Mouse (Mus musculus) myocyte (in vitro differentiated cells): ENCODE results near the gene Baiap2. TPM values are rescaled to one million over a fixed set of nuclear protein-coding genes. Genes with fewer than 3 reads are reported as not detected.

Source experiments
- H3K27me3 ChIP-seq: one replicate; pipeline ENCODE4 v1.6.1; 2011; ENCODE audit not compliant: control insufficient read depth, insufficient read depth, insufficient read length
- H3K36me3 ChIP-seq: one replicate; pipeline ENCODE4 v1.6.1; 2011; ENCODE audit not compliant: control insufficient read depth, insufficient read depth
- H3K4me2 ChIP-seq: one replicate; pipeline ENCODE4 v1.6.1; 2011; ENCODE audit warnings: low read depth, control low read depth
- H3K4me3 ChIP-seq: one replicate; pipeline ENCODE4 v1.5.1; 2011; ENCODE audit warnings: mild to moderate bottlenecking, control low read depth, moderate library complexity
- H3K79me2 ChIP-seq: one replicate; pipeline ENCODE4 v1.6.1; 2011; ENCODE audit not compliant: control insufficient read depth, insufficient read depth
- H3ac ChIP-seq: one replicate; pipeline ENCODE4 v1.6.1; 2011; ENCODE audit not compliant: control insufficient read depth, insufficient read length
- CEBPB ChIP-seq: IDR thresholded peaks from 2 replicates; pipeline ENCODE4 v1.6.1; 2011; ENCODE audit warnings: mild to moderate bottlenecking, moderate library complexity; ENCODE audit not compliant: poor library complexity, insufficient read depth, severe bottlenecking
- E2F4 ChIP-seq: IDR thresholded peaks from one replicate; pipeline ENCODE4 v1.6.1; 2011; ENCODE audit warnings: mild to moderate bottlenecking, control low read depth, moderate library complexity; ENCODE audit not compliant: insufficient read depth
- MAX ChIP-seq: IDR thresholded peaks from one replicate; pipeline ENCODE4 v1.6.1; 2011; ENCODE audit warnings: low read depth, mild to moderate bottlenecking, control low read depth
- MYOD1 ChIP-seq, 3 experiments: IDR thresholded peaks; one replicate each; pipeline ENCODE4 v1.6.1; 2011; ENCODE audit warnings: control low read depth in 2 of 3, low read depth in 2 of 3, mild to moderate bottlenecking in 2 of 3, moderate library complexity in 1 of 3; ENCODE audit not compliant: insufficient read length in 2 of 3, control insufficient read depth in 1 of 3
- MYOG ChIP-seq, 3 experiments: IDR thresholded peaks; one replicate each; pipeline ENCODE4 v1.6.1; 2011; ENCODE audit warnings: control low read depth in 2 of 3, low read depth in 2 of 3, mild to moderate bottlenecking in 2 of 3; ENCODE audit not compliant: insufficient read length in 2 of 3, control insufficient read depth in 1 of 3, insufficient read depth in 1 of 3
- POLR2A ChIP-seq: IDR thresholded peaks from one replicate; pipeline ENCODE4 v1.6.1; 2011; ENCODE audit warnings: low read depth, mild to moderate bottlenecking, control low read depth, moderate library complexity; ENCODE audit not compliant: insufficient read length
- POLR2AphosphoS2 ChIP-seq: IDR thresholded peaks from one replicate; pipeline ENCODE4 v1.6.1; 2011; ENCODE audit warnings: low read depth, control low read depth; ENCODE audit not compliant: insufficient read length
- REST ChIP-seq: IDR thresholded peaks from one replicate; pipeline ENCODE4 v1.6.1; 2011; ENCODE audit warnings: mild to moderate bottlenecking, control low read depth, moderate library complexity; ENCODE audit not compliant: insufficient read depth, insufficient read length
- SRF ChIP-seq: IDR thresholded peaks from one replicate; pipeline ENCODE4 v1.6.1; 2011; ENCODE audit warnings: low read depth; ENCODE audit not compliant: control insufficient read depth, insufficient read length
- TCF12 ChIP-seq: IDR thresholded peaks from one replicate; pipeline ENCODE4 v1.6.1; 2011; ENCODE audit warnings: mild to moderate bottlenecking, control low read depth; ENCODE audit not compliant: poor library complexity, insufficient read depth, severe bottlenecking
- TCF3 ChIP-seq: IDR thresholded peaks from one replicate; pipeline ENCODE4 v1.6.1; 2011; ENCODE audit warnings: low read depth, control low read depth; ENCODE audit not compliant: insufficient read length
- USF1 ChIP-seq: IDR thresholded peaks from one replicate; pipeline ENCODE4 v1.6.1; 2011; ENCODE audit warnings: low read depth, mild to moderate bottlenecking, control low read depth, moderate library complexity
- polyA plus RNA-seq: library from polyadenylated mRNA; unstranded; fragments of >200 nt; fragmentation: generic; extraction: Trizol; gene quantifications from one replicate; pipeline ENCODE4 v1.2.1, GENCODE M21; 2012; ENCODE audit warnings: missing spikeins

The Baiap2 gene
- polyA plus RNA-seq, 1 experiment = 23.0 TPM

GRCm38 (mm10) chr11:120021367-120021766 lies 78.8 kb downstream of the Baiap2 start:
- TF ChIP-seq MAX (no peak), POLR2A (no peak), TCF3 (no peak), USF1 (no peak), E2F4 (no peak)
- Histone ChIP-seq H3K36me3 (no peaks in the 10 kb centered on the region), H3K4me2 (no peak overlapping the region), H3K27me3 (peaks cover 73% of the 10 kb centered on the region), H3ac (no peak overlapping the region), H3K79me2 (no peaks in the 10 kb centered on the region), H3K4me3 (no peak overlapping the region)

- no peak overlapping the region for H3ac ChIP-seq
- no peak overlapping the region for H3K4me3 ChIP-seq
- H3K27me3 ChIP-seq = peaks cover 67% of the 10 kb centered on the region
- no peaks in the 10 kb centered on the region for H3K36me3 ChIP-seq
- no peak overlapping the region for H3K4me2 ChIP-seq
- TF ChIP-seq SRF (no peak), REST (no peak), TCF3 (no peak)
- no peaks in the 10 kb centered on the region for H3K79me2 ChIP-seq
Measured at GRCm38 (mm10) chr11:120022216-120022615, 79.7 kb downstream of the Baiap2 start.

GRCm38 (mm10) chr11:120022841-120023240 lies 80.3 kb downstream of the Baiap2 start:
- H3K36me3 ChIP-seq = no peaks in the 10 kb centered on the region
- peaks cover 60% of the 10 kb centered on the region for H3K27me3 ChIP-seq
- no peak overlapping the region for H3K4me2 ChIP-seq
- no peak overlapping the region for H3K4me3 ChIP-seq
- H3K79me2 ChIP-seq = no peaks in the 10 kb centered on the region
- no peak for TF ChIP-seq REST
- no peak for TF ChIP-seq POLR2AphosphoS2
- TF ChIP-seq SRF = no peak
- TF ChIP-seq MAX = no peak
- no peak for TF ChIP-seq USF1
- TF ChIP-seq POLR2A = no peak
- TF ChIP-seq TCF3 = no peak
- no peak for TF ChIP-seq E2F4
- TF ChIP-seq TCF12 = no peak
- TF ChIP-seq MYOG (IDR thresholded peaks at IDR 0.05; ENCODE audit: control insufficient read depth in 1 of 3, insufficient read depth in 1 of 3, insufficient read length in 2 of 3, low read depth in 2 of 3) = no peak
- TF ChIP-seq MYOD1 (IDR thresholded peaks at IDR 0.05; ENCODE audit: control insufficient read depth in 1 of 3, insufficient read length in 2 of 3, low read depth in 2 of 3) = no peak
- TF ChIP-seq CEBPB = no peak
- no peak overlapping the region for H3ac ChIP-seq

GRCm38 (mm10) chr11:120026941-120027340 lies 84.4 kb downstream of the Baiap2 start:
- no peak overlapping the region for H3K4me3 ChIP-seq
- no peak overlapping the region for H3K4me2 ChIP-seq
- H3ac ChIP-seq = no peak overlapping the region
- peaks cover 38% of the 10 kb centered on the region for H3K27me3 ChIP-seq
- H3K36me3 ChIP-seq = no peaks in the 10 kb centered on the region
- H3K79me2 ChIP-seq = no peaks in the 10 kb centered on the region
- TF ChIP-seq REST (no peak), MYOG (IDR thresholded peaks at IDR 0.05; ENCODE audit: control insufficient read depth in 1 of 3, insufficient read depth in 1 of 3, insufficient read length in 2 of 3, low read depth in 2 of 3) (no peak), CEBPB (no peak), USF1 (no peak), POLR2A (no peak), E2F4 (no peak), MYOD1 (IDR thresholded peaks at IDR 0.05; ENCODE audit: control insufficient read depth in 1 of 3, insufficient read length in 2 of 3, low read depth in 2 of 3) (no peak)

- no peaks in the 10 kb centered on the region for H3K36me3 ChIP-seq
- no peaks in the 10 kb centered on the region for H3K79me2 ChIP-seq
- no peak overlapping the region for H3ac ChIP-seq
- peaks cover 39% of the 10 kb centered on the region for H3K27me3 ChIP-seq
- TF ChIP-seq MYOD1 (IDR thresholded peaks at IDR 0.05; ENCODE audit: control insufficient read depth in 1 of 3, insufficient read length in 2 of 3, low read depth in 2 of 3) = no peak
- no peak for TF ChIP-seq TCF3
- TF ChIP-seq REST = no peak
- TF ChIP-seq POLR2AphosphoS2 = no peak
- TF ChIP-seq POLR2A = no peak
- no peak for TF ChIP-seq MAX
- TF ChIP-seq USF1 = no peak
- H3K4me3 ChIP-seq = no peak overlapping the region
- no peak overlapping the region for H3K4me2 ChIP-seq
Measured at GRCm38 (mm10) chr11:120028319-120029092, 85.9 kb downstream of the Baiap2 start.
